Mouse (Mus musculus) kidney, adult 2 months (tissue): ENCODE data around the gene Gm19426. TPM values are rescaled to one million over a fixed set of nuclear protein-coding genes. Genes with fewer than 3 reads are reported as not detected.

Experiments
- DNase-seq: peaks from one replicate; pipeline ENCODE4 v3.0.0; 2021
- H3K27ac ChIP-seq: fragments of 200-500 bp; 2 replicates; pipeline ENCODE4 v1.5.1; 2012; ENCODE audit warnings: low read depth, low read length, control low read depth, inconsistent platforms; ENCODE audit not compliant: insufficient read depth
- H3K27me3 ChIP-seq: fragments of 200-500 bp; replicated peaks from 2 replicates; pipeline ENCODE4 v1.6.1; 2012; ENCODE audit warnings: mild to moderate bottlenecking, moderate library complexity, low read length, inconsistent platforms; ENCODE audit not compliant: control insufficient read depth, insufficient read depth
- H3K36me3 ChIP-seq: fragments of 200-500 bp; 2 replicates; pipeline ENCODE4 v1.6.1; 2012; ENCODE audit warnings: mild to moderate bottlenecking, moderate library complexity, low read length, inconsistent platforms; ENCODE audit not compliant: control insufficient read depth, insufficient read depth
- H3K4me1 ChIP-seq: fragments of 200-500 bp; 2 replicates; pipeline ENCODE4 v1.6.1; 2011; ENCODE audit warnings: low read length; ENCODE audit not compliant: control insufficient read depth, insufficient read depth
- H3K4me3 ChIP-seq: fragments of 200-500 bp; 2 replicates; pipeline ENCODE4 v1.5.1; 2011; ENCODE audit warnings: mild to moderate bottlenecking, low read depth, low read length, control low read depth; ENCODE audit not compliant: insufficient read depth
- CTCF ChIP-seq: fragments of 200-500 bp; conservative IDR thresholded peaks from 2 replicates; pipeline ENCODE4 v1.5.1; 2011; ENCODE audit warnings: low read depth, mild to moderate bottlenecking, control low read depth, low read length, moderate library complexity, mixed read lengths; ENCODE audit not compliant: insufficient read depth, insufficient read length
- POLR2A ChIP-seq: fragments of 200-500 bp; IDR thresholded peaks from one replicate; pipeline ENCODE4 v1.6.1; 2011; ENCODE audit warnings: low read depth, low read length, control low read depth
- WGBS: fragments of 180-500 bp; shearing (Covaris S2); methylation state at CpG from one replicate; pipeline ENCODE4 v1.1.7; 2018; 5-methylcytosine and 5-hydroxymethylcytosine counted together
- polyA plus RNA-seq: library from polyadenylated mRNA; depleted of rRNA; stranded (reverse); fragments of >200 nt; gene quantifications from 2 replicates; pipeline ENCODE4 v1.2.3, GENCODE M21; 2012

The Gm19426 gene
- polyA plus RNA-seq, 1 experiment: 2.0 TPM

- Histone ChIP-seq H3K4me3 (no peak overlapping the region), H3K27me3 (no peaks in the 10 kb centered on the region), H3K27ac (no peak overlapping the region), H3K36me3 (no peaks in the 10 kb centered on the region), H3K4me1 (no peaks in the 10 kb centered on the region)
- TF ChIP-seq POLR2A: no peak
- TF ChIP-seq CTCF: peak; percentile 25; the same call in 1 of the 2 replicates
- WGBS: 59% methylated on average over 6 of the region's 6 CpGs
- no peak for DNase-seq
Observed at GRCm38 (mm10) chr2:84779210-84779609, 35.8 kb upstream of the Gm19426 start.

DNA sequence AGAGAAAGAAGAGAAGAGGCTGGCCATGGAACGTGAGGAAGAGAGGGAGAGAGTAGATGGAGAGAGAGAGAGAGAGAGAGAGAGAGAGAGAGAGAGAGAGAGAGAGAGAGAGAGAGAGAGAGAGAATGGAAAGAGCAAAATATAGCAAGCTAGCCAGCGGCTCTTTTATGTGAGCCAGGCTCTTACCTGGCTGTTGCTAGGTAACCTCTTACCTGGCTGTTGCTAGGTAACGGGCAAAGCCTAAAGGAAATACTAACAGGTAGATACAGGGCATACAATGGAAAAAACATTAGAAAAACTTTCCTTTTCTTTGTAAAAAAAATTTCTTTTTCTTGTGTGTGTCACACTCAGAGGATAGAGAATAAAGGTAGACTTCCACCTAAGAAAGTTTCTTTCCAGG lies 34.3 kb upstream of the Gm19426 start:
- DNase-seq: no peak
- WGBS: 70% methylated on average over 3 of the region's 3 CpGs
- Histone ChIP-seq H3K4me3 (no peak overlapping the region), H3K27me3 (no peaks in the 10 kb centered on the region), H3K27ac (no peak overlapping the region), H3K36me3 (no peaks in the 10 kb centered on the region), H3K4me1 (no peaks in the 10 kb centered on the region)
- TF ChIP-seq CTCF: no peak
- no peak for TF ChIP-seq POLR2A

- Histone ChIP-seq H3K4me1 (no peaks in the 10 kb centered on the region), H3K27me3 (no peaks in the 10 kb centered on the region), H3K27ac (peak overlapping the region; percentile 19; the same call in 1 of the 2 replicates), H3K4me3 (no peak overlapping the region), H3K36me3 (no peaks in the 10 kb centered on the region)
- TF ChIP-seq POLR2A (no peak), CTCF (no peak)
- 75% methylated on average over 6 of the region's 6 CpGs for WGBS
- no peak for DNase-seq
Observed at GRCm38 (mm10) chr2:84775665-84776064, 32.2 kb upstream of the Gm19426 start.

- TF ChIP-seq CTCF (no peak), POLR2A (no peak)
- Histone ChIP-seq H3K36me3 (no peaks in the 10 kb centered on the region), H3K4me1 (no peaks in the 10 kb centered on the region), H3K27me3 (no peaks in the 10 kb centered on the region), H3K27ac (peak within 1 kb of the TSS; percentile 19; the same call in 1 of the 2 replicates), H3K4me3 (peak within 1 kb of the TSS; percentile 44)
- 63% methylated on average over 9 of the region's 9 CpGs for WGBS
- peak; percentile 14 for DNase-seq
Observed at GRCm38 (mm10) chr2:84775241-84775640, 31.8 kb upstream of the Gm19426 start, which contains the start of gene Serping1. Gene Serping1 (minus strand): TSS chr2:84775444.

GRCm38 (mm10) chr2:84774751-84775150 lies 31.3 kb upstream of the Gm19426 start:
- peak; percentile 69 for DNase-seq
- H3K4me3 ChIP-seq: peak overlapping the region; percentile 44
- WGBS: 14% methylated on average over 14 of the region's 15 CpGs

GRCm38 (mm10) chr2:84773195-84773594 lies 29.7 kb upstream of the Gm19426 start:
- H3K27ac ChIP-seq: no peak overlapping the region

More at GRCm38 (mm10) chr2:84774751-84775150, 31.3 kb upstream of the Gm19426 start:
- Histone ChIP-seq H3K27me3 (no peaks in the 10 kb centered on the region), H3K27ac (no peak overlapping the region), H3K4me1 (no peaks in the 10 kb centered on the region), H3K36me3 (no peaks in the 10 kb centered on the region)
- TF ChIP-seq CTCF (no peak), POLR2A (no peak)

GRCm38 (mm10) chr2:84772454-84772853 lies 29.0 kb upstream of the Gm19426 start:
- no peaks in the 10 kb centered on the region for H3K27me3 ChIP-seq
- H3K4me1 ChIP-seq: no peaks in the 10 kb centered on the region
- DNase-seq: no peak
- TF ChIP-seq CTCF (no peak), POLR2A (no peak)
- H3K4me3 ChIP-seq: no peak overlapping the region
- H3K27ac ChIP-seq: no peak overlapping the region
- WGBS: 89% methylated on average over 4 of the region's 4 CpGs
- no peaks in the 10 kb centered on the region for H3K36me3 ChIP-seq

More at GRCm38 (mm10) chr2:84773195-84773594, 29.7 kb upstream of the Gm19426 start:
- no peak for TF ChIP-seq POLR2A
- H3K27me3 ChIP-seq: no peaks in the 10 kb centered on the region
- no peak for DNase-seq
- H3K4me1 ChIP-seq: no peaks in the 10 kb centered on the region
- H3K36me3 ChIP-seq: no peaks in the 10 kb centered on the region
- 80% methylated on average over 5 of the region's 5 CpGs for WGBS
- no peak overlapping the region for H3K4me3 ChIP-seq

- 70% methylated on average over 6 of the region's 6 CpGs for WGBS
- TF ChIP-seq POLR2A (no peak), CTCF (no peak)
- H3K36me3 ChIP-seq: no peaks in the 10 kb centered on the region
- no peak for DNase-seq
- H3K27ac ChIP-seq: no peak overlapping the region
- H3K27me3 ChIP-seq: no peaks in the 10 kb centered on the region
- H3K4me3 ChIP-seq: no peak overlapping the region
- H3K4me1 ChIP-seq: no peaks in the 10 kb centered on the region
Observed at GRCm38 (mm10) chr2:84770501-84770900, 27.0 kb upstream of the Gm19426 start.
